Mouse (Mus musculus) MEL (cell line): ENCODE measurements around the gene Tmem115. TPM values are rescaled to one million over a fixed set of nuclear protein-coding genes. Genes with fewer than 3 reads are reported as not detected.
A peak's percentile ranks its signal among the peaks of the same experiment; 100 is the strongest.

Source experiments
- DNase-seq: peaks from one replicate; pipeline ENCODE4 v3.0.0; 2011; ENCODE audit warnings: low read depth, low spot score
- H3K27ac ChIP-seq: 2 replicates; pipeline ENCODE4 v1.5.1; 2012; ENCODE audit warnings: low read depth, mild to moderate bottlenecking, control low read depth, low read length, moderate library complexity; ENCODE audit not compliant: control insufficient read depth
- H3K27me3 ChIP-seq, 2 experiments: fragments of 150-350 bp in 1 of 2; sonication (generic) in 1 of 2; 2 replicates each; pipeline ENCODE4 v1.6.1; 2012; ENCODE audit warnings: low read length in 2 of 2, mild to moderate bottlenecking in 2 of 2, improper control_type of control experiment in 1 of 2, moderate library complexity in 1 of 2; ENCODE audit not compliant: insufficient read depth in 2 of 2, control insufficient read depth in 1 of 2
- H3K36me3 ChIP-seq, 2 experiments: 2 replicates each; pipeline ENCODE4 v1.6.1; 2012 to 2014; ENCODE audit warnings: low read length in 2 of 2, improper control_type of control experiment in 1 of 2, inconsistent platforms in 1 of 2, mild to moderate bottlenecking in 1 of 2; ENCODE audit not compliant: insufficient read depth in 2 of 2, control insufficient read depth in 1 of 2
- H3K4me1 ChIP-seq, 2 experiments: fragments of 150-350 bp in 1 of 2; sonication (generic) in 1 of 2; 2 replicates each; pipeline ENCODE4 v1.6.1; 2012; ENCODE audit warnings: low read length in 2 of 2, improper control_type of control experiment in 1 of 2, mild to moderate bottlenecking in 1 of 2; ENCODE audit not compliant: insufficient read depth in 2 of 2, control insufficient read depth in 1 of 2
- H3K4me3 ChIP-seq, 2 experiments: fragments of 150-350 bp in 1 of 2; sonication (generic) in 1 of 2; 2 replicates each; pipeline ENCODE4 v1.5.1; 2012; ENCODE audit warnings: low read depth in 2 of 2, low read length in 2 of 2, mild to moderate bottlenecking in 2 of 2, moderate library complexity in 2 of 2, control low read depth in 1 of 2, improper control_type of control experiment in 1 of 2; ENCODE audit not compliant: control insufficient read depth in 1 of 2, insufficient read depth in 1 of 2
- H3K79me2 ChIP-seq: 2 replicates; pipeline ENCODE4 v1.6.1; 2012; ENCODE audit warnings: mild to moderate bottlenecking, low read length, moderate library complexity; ENCODE audit not compliant: control insufficient read depth, poor library complexity, insufficient read depth
- H3K9ac ChIP-seq: 2 replicates; pipeline ENCODE4 v1.6.1; 2012; ENCODE audit warnings: low read depth, mild to moderate bottlenecking, control low read depth, low read length, moderate library complexity; ENCODE audit not compliant: control insufficient read depth, poor library complexity, severe bottlenecking
- H3K9me3 ChIP-seq: fragments of 150-350 bp; sonication (generic); replicated peaks from 2 replicates; pipeline ENCODE4 v1.6.1; 2012; ENCODE audit warnings: mild to moderate bottlenecking, low read length, improper control_type of control experiment, moderate library complexity; ENCODE audit not compliant: insufficient read depth
- BHLHE40 ChIP-seq: IDR thresholded peaks from 2 replicates; pipeline ENCODE4 v1.6.1; 2012; ENCODE audit warnings: low read depth, mild to moderate bottlenecking, inconsistent platforms, low read length, improper control_type of control experiment, borderline replicate concordance
- CHD1 ChIP-seq: IDR thresholded peaks from 2 replicates; pipeline ENCODE4 v1.6.1; 2012; ENCODE audit warnings: low read depth, mild to moderate bottlenecking, inconsistent platforms, low read length, improper control_type of control experiment
- CTCF ChIP-seq, 3 experiments: IDR thresholded peaks in 2 of 3; conservative IDR thresholded peaks in 1 of 3; 2 replicates each; pipeline ENCODE4 v1.5.1; 2011 to 2012; ENCODE audit warnings: low read length in 3 of 3, low read depth in 2 of 3, mild to moderate bottlenecking in 2 of 3, improper control_type of control experiment in 1 of 3, inconsistent platforms in 1 of 3, mixed read lengths in 1 of 3, moderate library complexity in 1 of 3; ENCODE audit not compliant: control insufficient read depth in 1 of 3, insufficient read depth in 1 of 3, poor library complexity in 1 of 3, severe bottlenecking in 1 of 3
- EP300 ChIP-seq, 2 experiments: IDR thresholded peaks; 2 replicates each; pipeline ENCODE4 v1.6.1; 2011; ENCODE audit warnings: improper control_type of control experiment in 2 of 2, low read length in 2 of 2, low read depth in 1 of 2, mild to moderate bottlenecking in 1 of 2
- ETS1 ChIP-seq: IDR thresholded peaks from 2 replicates; pipeline ENCODE4 v1.6.1; 2012; ENCODE audit warnings: low read depth, mild to moderate bottlenecking, inconsistent platforms, low read length, improper control_type of control experiment, moderate library complexity
- GABPA ChIP-seq: IDR thresholded peaks from 2 replicates; pipeline ENCODE4 v1.6.1; 2012; ENCODE audit warnings: low read depth, mild to moderate bottlenecking, inconsistent platforms, low read length, improper control_type of control experiment, moderate library complexity
- GATA1 ChIP-seq: IDR thresholded peaks from 2 replicates; pipeline ENCODE4 v1.6.1; 2011; ENCODE audit warnings: low read depth, low read length, improper control_type of control experiment
- JUND ChIP-seq: IDR thresholded peaks from 2 replicates; pipeline ENCODE4 v1.6.1; 2011; ENCODE audit warnings: low read depth, mild to moderate bottlenecking, improper control_type of control experiment, low read length
- KAT2A ChIP-seq: conservative IDR thresholded peaks from 2 replicates; pipeline ENCODE4 v1.6.1; 2012; ENCODE audit warnings: low read depth, low read length, improper control_type of control experiment, inconsistent platforms
- MAFK ChIP-seq: IDR thresholded peaks from 2 replicates; pipeline ENCODE4 v1.6.1; 2011; ENCODE audit warnings: low read depth, mild to moderate bottlenecking, low read length, improper control_type of control experiment, borderline replicate concordance
- MYB ChIP-seq: IDR thresholded peaks from 2 replicates; pipeline ENCODE4 v1.6.1; 2011; ENCODE audit warnings: mild to moderate bottlenecking, low read depth, low read length, improper control_type of control experiment
- NELFE ChIP-seq: IDR thresholded peaks from 2 replicates; pipeline ENCODE4 v1.6.1; 2011; ENCODE audit warnings: low read depth, low read length, improper control_type of control experiment
- POLR2AphosphoS5 ChIP-seq: IDR thresholded peaks from 2 replicates; pipeline ENCODE4 v1.6.1; 2012; ENCODE audit warnings: low read depth, borderline replicate concordance, mild to moderate bottlenecking, inconsistent platforms, low read length, moderate library complexity, mixed read lengths
- RCOR1 ChIP-seq: IDR thresholded peaks from 2 replicates; pipeline ENCODE4 v1.6.1; 2012; ENCODE audit warnings: low read depth, mild to moderate bottlenecking, inconsistent platforms, low read length, improper control_type of control experiment
- UBTF ChIP-seq: IDR thresholded peaks from 2 replicates; pipeline ENCODE4 v1.6.1; 2012; ENCODE audit warnings: low read depth, mild to moderate bottlenecking, inconsistent platforms, low read length, improper control_type of control experiment, moderate library complexity, borderline replicate concordance; ENCODE audit not compliant: insufficient read depth
- USF1 ChIP-seq: IDR thresholded peaks from 2 replicates; pipeline ENCODE4 v1.6.1; 2014; ENCODE audit warnings: low read depth, mild to moderate bottlenecking, inconsistent platforms, low read length, improper control_type of control experiment, moderate library complexity
- USF2 ChIP-seq, 2 experiments: IDR thresholded peaks; 2 replicates each; pipeline ENCODE4 v1.6.1; 2011 to 2012; ENCODE audit warnings: improper control_type of control experiment in 2 of 2, low read length in 2 of 2, borderline replicate concordance in 1 of 2, inconsistent platforms in 1 of 2, low read depth in 1 of 2, mild to moderate bottlenecking in 1 of 2; ENCODE audit not compliant: insufficient read depth in 1 of 2
- ZKSCAN1 ChIP-seq: IDR thresholded peaks from 2 replicates; pipeline ENCODE4 v1.6.1; 2012; ENCODE audit warnings: low read depth, mild to moderate bottlenecking, inconsistent platforms, low read length, improper control_type of control experiment, moderate library complexity
- ZMIZ1 ChIP-seq: IDR thresholded peaks from 2 replicates; pipeline ENCODE4 v1.6.1; 2012; ENCODE audit warnings: low read depth, mild to moderate bottlenecking, inconsistent platforms, low read length, improper control_type of control experiment, moderate library complexity
- polyA plus RNA-seq, 2 experiments: library from polyadenylated mRNA; stranded (reverse) in 1 of 2; unstranded in 1 of 2; fragments of >175 nt in 1 of 2; fragments of >200 nt in 1 of 2; gene quantifications; 2 replicates each; pipeline versions ENCODE4 v1.2.1 to v1.2.4; 2012; ENCODE audit warnings: low replicate concordance in 2 of 2, low read depth in 1 of 2; ENCODE audit not compliant: insufficient read length in 2 of 2, insufficient read depth in 1 of 2, missing spikeins in 1 of 2
- total RNA-seq: library from RNA; depleted of rRNA; stranded (reverse); fragments of 300-350 nt; gene quantifications from 2 replicates; pipeline ENCODE4 v1.2.3, GENCODE M21; 2012

Tmem115 gene
- total and polyA plus RNA-seq, 3 experiments: 34.6 to 39.3 TPM; not detected in 1

DNA sequence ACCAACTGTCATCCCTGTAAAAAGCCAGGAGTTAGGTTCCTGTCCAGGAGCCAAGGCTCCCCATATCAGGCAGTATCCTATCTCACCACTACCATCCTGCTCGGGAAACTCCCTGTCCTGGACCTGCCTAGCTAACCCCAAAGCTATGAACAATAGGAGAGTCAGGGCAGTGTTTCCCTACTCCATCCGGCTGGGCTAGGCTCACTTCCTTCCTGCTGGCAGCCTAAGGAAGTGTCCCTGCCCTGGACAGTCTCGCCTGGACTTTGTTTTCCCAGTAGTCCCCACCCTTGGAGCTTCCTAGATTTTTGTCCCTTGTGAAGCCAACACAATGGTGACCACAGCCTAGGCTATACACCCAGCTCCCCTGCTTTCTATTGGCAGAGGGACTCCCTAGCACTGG, 33.1 kb downstream of the Tmem115 start:
- Histone ChIP-seq H3K36me3 (peaks cover 0 to 23% of the 10 kb centered on the region in 2 experiments; a peak in 3 of 4 replicates), H3K4me3 (no peak overlapping the region), H3K27me3 (no peaks in the 10 kb centered on the region), H3K9me3 (no peaks in the 10 kb centered on the region), H3K4me1 (peaks cover 6 to 40% of the 10 kb centered on the region in 2 experiments; a peak in 3 of 4 replicates), H3K79me2 (peaks cover 23% of the 10 kb centered on the region), H3K27ac (no peak overlapping the region), H3K9ac (no peak overlapping the region)
- TF ChIP-seq ETS1: no peak
- TF ChIP-seq RCOR1: no peak
- no peak for TF ChIP-seq CTCF (IDR thresholded peaks at IDR 0.05 in 2 of 3, conservative IDR thresholded peaks at IDR 0.05 in 1 of 3; ENCODE audit: control insufficient read depth in 1 of 3, insufficient read depth in 1 of 3, low read depth in 2 of 3, low read length in 3 of 3, poor library complexity in 1 of 3, severe bottlenecking in 1 of 3)
- TF ChIP-seq NELFE: no peak
- TF ChIP-seq JUND: no peak
- TF ChIP-seq EP300 (IDR thresholded peaks at IDR 0.05; ENCODE audit: low read depth in 1 of 2, low read length in 2 of 2): no peak
- no peak for DNase-seq

DNA sequence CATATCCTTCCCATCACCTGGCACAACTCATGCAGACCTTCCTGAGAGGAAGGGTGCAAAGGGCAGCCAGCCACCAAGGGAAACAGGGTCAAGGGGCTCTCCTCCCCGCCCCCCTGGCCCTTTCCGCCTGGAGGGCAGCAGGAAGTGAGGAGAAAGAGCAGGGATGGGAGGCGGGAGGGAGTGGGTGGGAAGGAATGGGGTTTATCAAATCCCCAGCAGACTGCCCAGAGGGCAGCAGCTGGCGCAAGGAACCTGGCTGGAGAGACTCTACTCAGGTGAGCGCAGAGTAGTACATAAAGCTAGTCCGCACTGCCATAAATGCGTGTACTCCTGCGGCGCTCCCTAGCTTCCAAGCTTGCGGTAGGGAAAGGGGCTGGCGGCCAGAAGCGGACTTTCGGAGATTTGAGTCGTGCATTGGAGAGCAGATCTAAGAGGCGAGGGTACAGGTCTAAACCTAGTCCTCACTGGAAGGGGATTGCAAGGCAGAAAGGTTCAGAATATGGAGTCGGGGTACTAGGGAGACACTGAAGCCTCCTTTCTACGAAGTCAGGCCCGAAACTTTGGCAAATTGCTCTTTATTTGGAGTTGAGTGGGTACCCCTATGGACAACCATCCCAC, 34.1 kb downstream of the Tmem115 start, which contains the start of gene Hyal2:
Hyal2 (plus strand) TSS at position 244 of the 618 bp plus-strand sequence.
- peak within 1 kb of the TSS; percentile 77 for H3K9ac ChIP-seq
- TF ChIP-seq ZMIZ1: no peak
- no peak for TF ChIP-seq UBTF
- no peak for TF ChIP-seq ZKSCAN1
- TF ChIP-seq USF2 (IDR thresholded peaks at IDR 0.05; ENCODE audit: borderline replicate concordance in 1 of 2, insufficient read depth in 1 of 2, low read depth in 1 of 2, low read length in 2 of 2): no peak
- no peak for TF ChIP-seq GATA1
- TF ChIP-seq EP300 (IDR thresholded peaks at IDR 0.05; ENCODE audit: low read depth in 1 of 2, low read length in 2 of 2): no peak
- TF ChIP-seq CHD1: no peak
- no peak for TF ChIP-seq KAT2A
- no peak for TF ChIP-seq POLR2AphosphoS5
- no peak for TF ChIP-seq MYB
- TF ChIP-seq BHLHE40: no peak
- no peak for TF ChIP-seq MAFK
- TF ChIP-seq RCOR1: no peak
- no peak for TF ChIP-seq USF1
- no peak for TF ChIP-seq ETS1
- TF ChIP-seq GABPA: no peak
- no peaks in the 10 kb centered on the region for H3K27me3 ChIP-seq
- peaks cover 9 to 49% of the 10 kb centered on the region in 2 experiments for H3K4me1 ChIP-seq
- H3K27ac ChIP-seq: peak within 1 kb of the TSS; percentile 82
- peaks cover 0 to 30% of the 10 kb centered on the region in 2 experiments; a peak in 2 of 4 replicates for H3K36me3 ChIP-seq
- no peak for DNase-seq
- no peaks in the 10 kb centered on the region for H3K9me3 ChIP-seq
- H3K4me3 ChIP-seq: peak within 1 kb of the TSS; percentile 54 to 76
- H3K79me2 ChIP-seq: peaks cover 23% of the 10 kb centered on the region
